Mouse (Mus musculus) heart, embryonic 16.5 days (tissue): ENCODE data around the gene Retreg1. TPM values are rescaled to one million over a fixed set of nuclear protein-coding genes. Genes with fewer than 3 reads are reported as not detected.

Source experiments
- ATAC-seq: fragments of 200-750 bp; cut with Nextera tagmentation; replicated peaks from 2 replicates; pipeline ENCODE4 v1.8.0; 2017; ENCODE audit warnings: moderate number of reproducible peaks; ENCODE audit not compliant: insufficient read depth, low FRiP score; ENCODE audit errors: extremely low read depth
- H3K27ac ChIP-seq: fragments of 300-500 bp; sonication (generic); 2 replicates; pipeline ENCODE4 v1.5.1; 2014; ENCODE audit warnings: mild to moderate bottlenecking, low read length, control low read depth, moderate library complexity
- H3K27me3 ChIP-seq: fragments of 300-500 bp; sonication (generic); 2 replicates; pipeline ENCODE4 v1.6.1; 2014; ENCODE audit warnings: low read length, mixed read lengths; ENCODE audit not compliant: control insufficient read depth, insufficient read depth
- H3K36me3 ChIP-seq: fragments of 300-500 bp; sonication (generic); 2 replicates; pipeline ENCODE4 v1.6.1; 2014; ENCODE audit not compliant: control insufficient read depth, insufficient read depth
- H3K4me1 ChIP-seq: fragments of 300-500 bp; sonication (generic); 2 replicates; pipeline ENCODE4 v1.6.1; 2014; ENCODE audit warnings: low read length, mixed read lengths; ENCODE audit not compliant: control insufficient read depth, insufficient read depth
- H3K4me2 ChIP-seq: fragments of 300-500 bp; sonication (generic); 2 replicates; pipeline ENCODE4 v1.6.1; 2014; ENCODE audit warnings: low read depth, mild to moderate bottlenecking, control low read depth, low read length
- H3K4me3 ChIP-seq: fragments of 300-500 bp; sonication (generic); 2 replicates; pipeline ENCODE4 v1.5.1; 2014; ENCODE audit warnings: mild to moderate bottlenecking, control low read depth, low read length
- H3K9ac ChIP-seq: fragments of 300-500 bp; sonication (generic); 2 replicates; pipeline ENCODE4 v1.6.1; 2014; ENCODE audit warnings: low read length, control low read depth
- H3K9me3 ChIP-seq: fragments of 300-500 bp; sonication (generic); replicated peaks from 2 replicates; pipeline ENCODE4 v1.6.1; 2016; ENCODE audit warnings: low read length; ENCODE audit not compliant: control insufficient read depth
- WGBS: fragments of 180-500 bp; shearing (Covaris S2); extraction: QIAGEN DNeasy Blood & Tissue Kit; methylation state at CpG from one replicate; pipeline ENCODE4 v1.1.7; 2014; 5-methylcytosine and 5-hydroxymethylcytosine counted together
- polyA plus RNA-seq: library from polyadenylated mRNA; unstranded; fragments of >200 nt; fragmentation: Nextera tagmentation; extraction: Ambion mirVana; gene quantifications from 2 replicates; pipeline ENCODE4 v1.2.1, GENCODE M21; 2015

Retreg1 gene
- polyA plus RNA-seq, 1 experiment from 2014 or later, result 97.5 TPM

GRCm38 (mm10) chr15:25844771-25845170, 1.8 kb downstream of the Retreg1 start:
- ATAC-seq, result no peak

DNA sequence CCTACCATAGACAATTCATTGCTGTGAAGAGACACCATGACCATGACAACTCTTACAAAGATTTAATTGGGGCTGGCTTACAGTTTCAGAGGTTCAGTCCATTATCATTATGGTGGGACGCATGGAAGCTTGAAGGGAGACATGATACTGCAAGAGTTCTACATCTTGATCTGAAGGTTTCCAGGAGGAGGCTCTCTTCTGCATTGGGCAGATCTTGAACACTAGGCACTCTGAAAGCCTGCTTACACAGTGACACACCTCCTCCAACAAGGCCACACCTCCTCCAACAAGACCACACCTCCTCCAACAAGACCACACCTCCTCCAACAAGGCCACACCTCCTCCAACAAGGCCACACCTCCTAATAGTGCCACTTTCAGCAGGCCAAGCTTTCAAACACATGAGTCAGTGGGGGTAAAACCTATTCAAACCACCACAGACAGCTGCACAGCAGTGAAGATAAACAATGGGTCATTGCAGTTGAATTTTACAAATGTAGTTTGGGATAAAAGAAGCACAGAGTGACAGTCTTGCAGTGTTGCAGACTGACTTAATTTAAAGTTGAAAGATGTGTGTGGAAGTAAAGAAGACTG, 4.7 kb downstream of the Retreg1 start:
- Histone ChIP-seq H3K9me3 (no peaks in the 10 kb centered on the region; the same call in 1 of the 2 replicates), H3K4me3 (no peak overlapping the region), H3K36me3 (no peaks in the 10 kb centered on the region), H3K27ac (no peak overlapping the region), H3K27me3 (no peaks in the 10 kb centered on the region), H3K4me1 (peaks cover 9% of the 10 kb centered on the region), H3K9ac (no peak overlapping the region), H3K4me2 (no peak overlapping the region)
- no peak for ATAC-seq
- WGBS, result 79% methylated on average over 1 of the region's 1 CpGs

More at GRCm38 (mm10) chr15:25844771-25845170, 1.8 kb downstream of the Retreg1 start:
- H3K4me2 ChIP-seq, result no peak overlapping the region
- 60% methylated on average over 4 of the region's 4 CpGs for WGBS
- H3K36me3 ChIP-seq, result no peaks in the 10 kb centered on the region
- H3K9me3 ChIP-seq, result no peaks in the 10 kb centered on the region; the same call in 1 of the 2 replicates
- H3K27ac ChIP-seq, result no peak overlapping the region
- H3K4me1 ChIP-seq, result peaks cover 14% of the 10 kb centered on the region
- H3K27me3 ChIP-seq, result no peaks in the 10 kb centered on the region
- no peak overlapping the region for H3K4me3 ChIP-seq
- no peak overlapping the region for H3K9ac ChIP-seq

GRCm38 (mm10) chr15:25850552-25850951, 7.6 kb downstream of the Retreg1 start:
- no peaks in the 10 kb centered on the region for H3K36me3 ChIP-seq
- no peaks in the 10 kb centered on the region for H3K4me1 ChIP-seq
- WGBS, result 57% methylated on average over 11 of the region's 11 CpGs
- H3K4me2 ChIP-seq, result no peak overlapping the region
- no peak for ATAC-seq
- no peaks in the 10 kb centered on the region; the same call in 1 of the 2 replicates for H3K9me3 ChIP-seq
- no peaks in the 10 kb centered on the region for H3K27me3 ChIP-seq
- H3K4me3 ChIP-seq, result no peak overlapping the region
- H3K27ac ChIP-seq, result no peak overlapping the region
- H3K9ac ChIP-seq, result no peak overlapping the region

DNA sequence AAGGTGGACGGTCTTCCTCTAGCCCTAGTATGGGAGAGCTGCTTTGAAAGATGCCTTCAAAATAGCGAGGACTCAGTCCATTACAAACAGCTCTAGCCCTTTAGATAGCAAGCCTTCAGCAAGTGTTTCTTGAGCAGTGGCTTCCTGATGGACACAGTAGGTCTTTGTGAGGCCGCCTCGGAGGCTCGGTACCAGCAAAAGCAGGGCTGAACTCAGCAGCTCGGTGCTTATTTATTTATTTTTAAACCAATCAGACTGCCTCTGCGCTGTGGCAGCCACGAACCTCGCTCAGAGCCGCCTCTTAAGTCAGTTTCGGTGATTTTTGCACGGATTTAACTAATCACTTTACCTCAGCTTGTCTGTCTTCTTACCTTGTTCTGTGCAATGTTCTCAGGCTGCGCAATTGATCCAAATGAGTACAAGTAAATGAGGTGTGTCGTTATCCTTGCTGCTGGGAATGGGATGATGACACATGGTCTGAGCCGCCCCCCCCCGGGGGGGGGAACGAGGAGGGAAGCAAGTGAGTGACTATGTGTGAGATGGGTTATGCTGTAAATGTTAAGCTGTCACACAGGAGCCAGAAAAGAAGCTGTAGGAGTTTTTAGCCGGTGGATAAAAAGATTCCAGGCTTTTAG, 11.4 kb downstream of the Retreg1 start:
- Histone ChIP-seq H3K27ac (no peak overlapping the region), H3K4me3 (no peak overlapping the region), H3K4me1 (peaks cover 4% of the 10 kb centered on the region), H3K9me3 (no peaks in the 10 kb centered on the region; the same call in 1 of the 2 replicates), H3K36me3 (no peaks in the 10 kb centered on the region), H3K27me3 (no peaks in the 10 kb centered on the region), H3K9ac (no peak overlapping the region), H3K4me2 (no peak overlapping the region)
- no peak for ATAC-seq
- WGBS, result 60% methylated on average over 18 of the region's 18 CpGs

- WGBS, result 66% methylated on average over 10 of the region's 12 CpGs
- ATAC-seq, result no peak
- peaks cover 4% of the 10 kb centered on the region for H3K4me1 ChIP-seq
Measured at GRCm38 (mm10) chr15:25858611-25859058, 15.7 kb downstream of the Retreg1 start.

DNA sequence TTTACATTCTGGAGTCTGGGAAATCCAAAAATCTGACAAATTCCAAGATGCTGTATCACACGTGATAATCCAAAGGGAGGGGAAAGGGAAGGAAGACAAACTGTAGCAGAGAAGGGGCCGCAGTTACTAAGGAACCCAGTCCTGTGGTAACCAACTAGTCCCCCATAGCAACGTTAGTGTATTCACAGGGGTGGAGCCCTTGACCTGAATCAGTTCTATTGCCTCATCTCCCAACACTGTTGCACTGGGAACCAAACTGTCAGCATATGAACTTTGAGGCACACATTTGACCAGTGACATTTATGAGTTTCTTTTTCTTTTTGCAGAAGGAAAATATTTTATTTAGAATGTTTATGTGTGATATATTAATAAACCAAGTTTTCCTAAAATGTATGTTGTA, 16.5 kb downstream of the Retreg1 start:
- no peak for ATAC-seq
- H3K27ac ChIP-seq, result no peak overlapping the region
- no peaks in the 10 kb centered on the region for H3K27me3 ChIP-seq
- no peak overlapping the region for H3K4me3 ChIP-seq
- H3K4me2 ChIP-seq, result no peak overlapping the region
- no peaks in the 10 kb centered on the region for H3K9me3 ChIP-seq
- 58% methylated on average over 3 of the region's 3 CpGs for WGBS
- H3K36me3 ChIP-seq, result no peaks in the 10 kb centered on the region
- peaks cover 4% of the 10 kb centered on the region for H3K4me1 ChIP-seq
- no peak overlapping the region for H3K9ac ChIP-seq

More at GRCm38 (mm10) chr15:25858611-25859058, 15.7 kb downstream of the Retreg1 start:
- H3K4me3 ChIP-seq, result no peak overlapping the region
- H3K27ac ChIP-seq, result no peak overlapping the region
- H3K36me3 ChIP-seq, result no peaks in the 10 kb centered on the region
- no peak overlapping the region for H3K9ac ChIP-seq
- no peaks in the 10 kb centered on the region for H3K9me3 ChIP-seq
- peak overlapping the region; percentile 27; the same call in 1 of the 2 replicates for H3K4me2 ChIP-seq
- H3K27me3 ChIP-seq, result no peaks in the 10 kb centered on the region

GRCm38 (mm10) chr15:25861900-25862299, 18.9 kb downstream of the Retreg1 start:
- H3K27me3 ChIP-seq, result no peaks in the 10 kb centered on the region
- no peak overlapping the region for H3K27ac ChIP-seq
- H3K4me3 ChIP-seq, result no peak overlapping the region
- no peak for ATAC-seq
- no peak overlapping the region for H3K9ac ChIP-seq
- peaks cover 9% of the 10 kb centered on the region for H3K4me1 ChIP-seq
- WGBS, result 78% methylated on average over 7 of the region's 7 CpGs
- H3K4me2 ChIP-seq, result no peak overlapping the region
- no peaks in the 10 kb centered on the region for H3K9me3 ChIP-seq
- H3K36me3 ChIP-seq, result no peaks in the 10 kb centered on the region

GRCm38 (mm10) chr15:25865605-25866004, 22.6 kb downstream of the Retreg1 start:
- 83% methylated on average over 3 of the region's 3 CpGs for WGBS
- Histone ChIP-seq H3K4me3 (no peak overlapping the region), H3K9ac (no peak overlapping the region), H3K36me3 (no peaks in the 10 kb centered on the region), H3K27ac (no peak overlapping the region), H3K4me1 (peaks cover 6% of the 10 kb centered on the region; the same call in 1 of the 2 replicates), H3K9me3 (no peaks in the 10 kb centered on the region), H3K4me2 (no peak overlapping the region), H3K27me3 (no peaks in the 10 kb centered on the region)
- ATAC-seq, result no peak

GRCm38 (mm10) chr15:25866106-25866505, 23.1 kb downstream of the Retreg1 start:
- no peaks in the 10 kb centered on the region for H3K27me3 ChIP-seq
- no peaks in the 10 kb centered on the region for H3K36me3 ChIP-seq
- H3K4me1 ChIP-seq, result peaks cover 6% of the 10 kb centered on the region; the same call in 1 of the 2 replicates
- no peaks in the 10 kb centered on the region for H3K9me3 ChIP-seq
- no peak overlapping the region for H3K4me3 ChIP-seq
- 79% methylated on average over 6 of the region's 6 CpGs for WGBS
- H3K4me2 ChIP-seq, result no peak overlapping the region
- H3K27ac ChIP-seq, result no peak overlapping the region
- no peak for ATAC-seq
- no peak overlapping the region for H3K9ac ChIP-seq
